Comparison of ENCODE assay signal across 8 mouse cellular contexts in genomic region chr12:54985257-54986051, GRCm38 (mm10). TPM values are rescaled to one million over a fixed set of nuclear protein-coding genes. Genes with fewer than 3 reads are reported as not detected.
DNase-seq lines count a peak whose midpoint lies in the region; ATAC-seq and TF ChIP-seq lines count a peak whose summit lies in the region.

No protein-coding gene starts in this region.

- no peaks in the 10 kb centered on the region for H3K9me3 ChIP-seq in CH12.LX (replicated peaks; ENCODE audit: low read length)
- H3K9me3 ChIP-seq in forebrain, embryonic 11.5 days (ENCODE audit: control insufficient read depth, low read length), result no peaks in the 10 kb centered on the region
- no peaks in the 10 kb centered on the region for H3K9me3 ChIP-seq in heart, postnatal 0 days (replicated peaks; ENCODE audit: control insufficient read depth, low read length)

- no peaks in the 10 kb centered on the region for H3K27me3 ChIP-seq in CH12.LX (replicated peaks)
- no peaks in the 10 kb centered on the region for H3K27me3 ChIP-seq in forebrain, embryonic 11.5 days (ENCODE audit: control insufficient read depth, insufficient read depth, low read length)
- H3K27me3 ChIP-seq in heart, postnatal 0 days (ENCODE audit: control insufficient read depth, insufficient read depth, low read length), result no peaks in the 10 kb centered on the region

- in situ Hi-C loops in CH12.LX (cut with MboI; ENCODE audit: low pct_ligation_motif_present, low pct_unique_long_range_greater_than_20kb, low sequenced_read_pairs), result no loop called here

- WGBS in forebrain, embryonic 11.5 days, result under 1% methylated on average over 111 of the region's 117 CpGs
- under 1% methylated on average over 85 of the region's 117 CpGs for WGBS in heart, postnatal 0 days

- TF ChIP-seq EP300 in CH12.LX (IDR thresholded peaks at IDR 0.05; ENCODE audit: low read length), result no peak
- TF ChIP-seq EP300 in heart, postnatal 0 days (IDR thresholded peaks at IDR 0.05; ENCODE audit: low read depth), result no peak

- H3K79me2 ChIP-seq in CH12.LX (replicated peaks; ENCODE audit: control insufficient read depth, extremely low read depth, insufficient read depth, poor library complexity, severe bottlenecking), result peaks cover 47% of the 10 kb centered on the region

- dilution Hi-C loops in CH12.LX (cut with MboI; ENCODE audit: extremely low pct_ligation_motif_present, extremely low pct_unique_long_range_greater_than_20kb, low sequenced_read_pairs), result no loop called here

- 0 out of 2 replicates have a peak overlapping the region, but pooled peaks have one; percentile 93 for H3K4me2 ChIP-seq in CH12.LX (ENCODE audit: insufficient read depth, low read depth, poor library complexity, severe bottlenecking)
- H3K4me2 ChIP-seq in forebrain, embryonic 11.5 days (ENCODE audit: low read depth, low read length, severe bottlenecking), result peak overlapping the region; percentile 86
- H3K4me2 ChIP-seq in heart, postnatal 0 days (ENCODE audit: low read depth, low read length), result peak overlapping the region; percentile 94

- peak overlapping the region; percentile 77 to 79 (median 79) for H3K4me3 ChIP-seq in CH12.LX (replicated peaks in 1 of 3; ENCODE audit: low read depth in 2 of 3, low read length in 2 of 3, poor library complexity in 1 of 3)
- peak overlapping the region; percentile 94 for H3K4me3 ChIP-seq in forebrain, embryonic 11.5 days (ENCODE audit: low read depth, low read length)
- H3K4me3 ChIP-seq in heart, postnatal 0 days (ENCODE audit: low read depth, low read length), result peak overlapping the region; percentile 99

- peaks cover 8 to 42% of the 10 kb centered on the region in 2 experiments for H3K4me1 ChIP-seq in CH12.LX (ENCODE audit: control insufficient read depth in 1 of 2, insufficient read depth in 2 of 2)
- H3K4me1 ChIP-seq in forebrain, embryonic 11.5 days (replicated peaks; ENCODE audit: control insufficient read depth, insufficient read depth, low read length), result no peaks in the 10 kb centered on the region
- no peaks in the 10 kb centered on the region; the same call in 1 of the 2 replicates for H3K4me1 ChIP-seq in heart, postnatal 0 days (ENCODE audit: control insufficient read depth, insufficient read depth)

- ATAC-seq in forebrain, embryonic 11.5 days (replicated peaks; ENCODE audit: low FRiP score), result peak; percentile 72
- peak; percentile 58 for ATAC-seq in heart, postnatal 0 days (ENCODE audit: insufficient read depth, low read depth)

- peak overlapping the region; percentile 81 for H3K27ac ChIP-seq in CH12.LX (ENCODE audit: insufficient read depth, low read depth)
- H3K27ac ChIP-seq in forebrain, embryonic 11.5 days (ENCODE audit: low read depth, low read length), result peak overlapping the region; percentile 91
- H3K27ac ChIP-seq in heart, postnatal 0 days (ENCODE audit: low read depth), result peak overlapping the region; percentile 92

- DNase-seq in CH12.LX (ENCODE audit: extremely low read depth), result peak; percentile 51
- peak; percentile 63 for DNase-seq in brain, embryonic 14.5 days (ENCODE audit: low read depth)
- peak; percentile 83 for DNase-seq in forebrain, embryonic 11.5 days (ENCODE audit: low spot score)
- peak; percentile 40 for DNase-seq in heart, postnatal 0 days (ENCODE audit: low spot score)
- DNase-seq in kidney, postnatal 36 days, result peak; percentile 37 to 75
- peak; percentile 60 for DNase-seq in lung, postnatal 10 days
- DNase-seq in ovary, postnatal 14 days (ENCODE audit: low spot score), result peak; percentile 46
- peak; percentile 71 for DNase-seq in thymus, postnatal 25 days

- TF ChIP-seq RAD21 in CH12.LX (IDR thresholded peaks at IDR 0.05; ENCODE audit: low read depth, low read length), result no peak; the same call in 1 of the 2 replicates

- no peak for TF ChIP-seq CTCF in CH12.LX (conservative IDR thresholded peaks at IDR 0.05 in 1 of 2, IDR thresholded peaks at IDR 0.05 in 1 of 2; ENCODE audit: low read depth in 2 of 2, low read length in 2 of 2)
- TF ChIP-seq CTCF in brain, embryonic 14.5 days (IDR thresholded peaks at IDR 0.05; ENCODE audit: borderline replicate concordance, extremely low read depth, insufficient read depth, insufficient read length), result peak; percentile 10; the same call in 1 of the 2 replicates
- TF ChIP-seq CTCF in heart, postnatal 0 days (IDR thresholded peaks at IDR 0.05; ENCODE audit: low read depth), result no peak

- no peak for TF ChIP-seq POLR2A in CH12.LX (IDR thresholded peaks at IDR 0.05; ENCODE audit: low read depth, low read length)
- peak; percentile 17; the same call in 1 of the 2 replicates for TF ChIP-seq POLR2A in brain, embryonic 14.5 days (IDR thresholded peaks at IDR 0.05; ENCODE audit: borderline replicate concordance, extremely low read depth, insufficient read depth, insufficient read length, poor library complexity, severe bottlenecking)

- H3K36me3 ChIP-seq in CH12.LX (replicated peaks in 1 of 2; ENCODE audit: control insufficient read depth in 1 of 2, insufficient read depth in 1 of 2, low read length in 1 of 2), result peaks cover 16 to 29% of the 10 kb centered on the region in 2 experiments
- no peaks in the 10 kb centered on the region; the same call in 1 of the 2 replicates for H3K36me3 ChIP-seq in forebrain, embryonic 11.5 days (ENCODE audit: control insufficient read depth, insufficient read depth, low read length)
- H3K36me3 ChIP-seq in heart, postnatal 0 days (replicated peaks; ENCODE audit: control insufficient read depth, insufficient read depth, low read length), result no peaks in the 10 kb centered on the region

- peak overlapping the region; percentile 96 for H3K9ac ChIP-seq in CH12.LX (ENCODE audit: insufficient read depth, low read depth)
- peak overlapping the region; percentile 96 for H3K9ac ChIP-seq in forebrain, embryonic 11.5 days (ENCODE audit: low read length)
- H3K9ac ChIP-seq in heart, postnatal 0 days (replicated peaks; ENCODE audit: low read depth, low read length), result peak overlapping the region; percentile 88

TF ChIP-seq in CH12.LX, 34 proteins besides CTCF, POLR2A, EP300 and RAD21 (continues in another document):
- TF ChIP-seq MEF2A (IDR thresholded peaks at IDR 0.05; ENCODE audit: borderline replicate concordance, low read depth, low read length) (no peak), JUND (conservative IDR thresholded peaks at IDR 0.05; ENCODE audit: low read depth, low read length) (no peak), HCFC1 (IDR thresholded peaks at IDR 0.05; ENCODE audit: low read depth, low read length) (peak; percentile 29; the same call in 1 of the 2 replicates), UBTF (IDR thresholded peaks at IDR 0.05; ENCODE audit: low read depth, low read length) (peak; percentile 65; the same call in 1 of the 2 replicates), MAZ (IDR thresholded peaks at IDR 0.05; ENCODE audit: low read depth, low read length) (no peak), BHLHE40 (IDR thresholded peaks at IDR 0.05; ENCODE audit: low read depth, low read length) (no peak), IRF4 (IDR thresholded peaks at IDR 0.05; ENCODE audit: low read depth, low read length) (0 out of 2 replicates have a peak, but pooled peaks have one; percentile 27), POLR2AphosphoS2 (IDR thresholded peaks at IDR 0.05; ENCODE audit: low read depth, low read length) (no peak), CHD1 (IDR thresholded peaks at IDR 0.05; ENCODE audit: low read depth, low read length) (no peak), GABPA (IDR thresholded peaks at IDR 0.05; ENCODE audit: insufficient replicate concordance, low read depth, low read length) (no peak), USF1 (IDR thresholded peaks at IDR 0.05; ENCODE audit: low read depth, low read length) (no peak), SIN3A (IDR thresholded peaks at IDR 0.05; ENCODE audit: low read length) (no peak), MAX (IDR thresholded peaks at IDR 0.05; ENCODE audit: low read length) (no peak), NRF1 (IDR thresholded peaks at IDR 0.05; ENCODE audit: low read depth, low read length) (no peak), SMC3 (IDR thresholded peaks at IDR 0.05; ENCODE audit: low read depth, low read length) (no peak), ZMIZ1 (IDR thresholded peaks at IDR 0.05; ENCODE audit: low read depth, low read length) (no peak), ZKSCAN1 (IDR thresholded peaks at IDR 0.05; ENCODE audit: borderline replicate concordance, low read depth, low read length) (no peak), ETS1 (conservative IDR thresholded peaks at IDR 0.05; ENCODE audit: low read depth, low read length) (no peak), TBP (conservative IDR thresholded peaks at IDR 0.05; ENCODE audit: low read depth, low read length) (no peak), PAX5 (IDR thresholded peaks at IDR 0.05; ENCODE audit: low read length) (no peak), CHD2 (IDR thresholded peaks at IDR 0.05; ENCODE audit: low read length) (no peak), TCF12 (IDR thresholded peaks at IDR 0.05; ENCODE audit: low read depth, low read length) (peak; percentile 25; the same call in 1 of the 2 replicates), NELFE (IDR thresholded peaks at IDR 0.05; ENCODE audit: low read depth, low read length) (no peak), MXI1 (IDR thresholded peaks at IDR 0.05; ENCODE audit: low read depth, low read length) (peak; percentile 38; the same call in 1 of the 2 replicates), E2F4 (IDR thresholded peaks at IDR 0.05; ENCODE audit: insufficient replicate concordance, low read depth, low read length) (no peak), MYC (IDR thresholded peaks at IDR 0.05; ENCODE audit: low read depth, low read length) (no peak), USF2 (conservative IDR thresholded peaks at IDR 0.05; ENCODE audit: low read depth, low read length) (no peak)

RNA-seq across cellular contexts. Expression of gene Gm20403, which starts 0.9 kb away (rescaled TPM):
- not detected in 2 replicates for total RNA-seq in CH12.LX (2012; rRNA removed)
- not detected in 2 replicates for total RNA-seq in CH12.LX (2014; rRNA removed)
- not detected in 2 replicates for polyA plus RNA-seq in CH12.LX (2012; ENCODE audit: insufficient read length, low read depth)
- polyA plus RNA-seq in brain, embryonic 14.5 days (2012; rRNA removed), result not detected in 2 replicates
- polyA plus RNA-seq in forebrain, embryonic 11.5 days (2014; fragmentation: Nextera tagmentation; extraction: Ambion mirVana), result not detected in 2 replicates
- total RNA-seq in heart, postnatal 0 days (2014; rRNA removed; ENCODE audit: low replicate concordance), result not detected in 2 replicates
- not detected in 2 replicates for polyA plus RNA-seq in heart, postnatal 0 days (2015; fragmentation: Nextera tagmentation; extraction: Ambion mirVana)

RNA-seq across cellular contexts. Expression of gene Baz1a, which starts 28.7 kb away (rescaled TPM):
- total RNA-seq in CH12.LX (2012; rRNA removed), result 41.7 and 51.2 TPM in 2 replicates
- total RNA-seq in CH12.LX (2014; rRNA removed), result 89.0 and 95.0 TPM in 2 replicates
- polyA plus RNA-seq in CH12.LX (2012; ENCODE audit: insufficient read length, low read depth), result 55.6 and 56.0 TPM in 2 replicates
- 7.0 and 9.1 TPM in 2 replicates for polyA plus RNA-seq in brain, embryonic 14.5 days (2012; rRNA removed)
- 41.1 and 41.7 TPM in 2 replicates for polyA plus RNA-seq in forebrain, embryonic 11.5 days (2014; fragmentation: Nextera tagmentation; extraction: Ambion mirVana)
- total RNA-seq in heart, postnatal 0 days (2014; rRNA removed; ENCODE audit: low replicate concordance), result 3.5 and 5.8 TPM in 2 replicates
- polyA plus RNA-seq in heart, postnatal 0 days (2015; fragmentation: Nextera tagmentation; extraction: Ambion mirVana), result 6.9 and 8.3 TPM in 2 replicates

Comparison
In these comparisons a context has a peak if more than half of its experiments do, and no peak if none do; other contexts are left out.
1. Peak in every context shown above with its lines: DNase-seq, ATAC-seq, H3K4me3 ChIP-seq and H3K27ac ChIP-seq.